Mouse (Mus musculus): Measurements from ENCODE around the gene Arhgap8. TPM values are rescaled to one million over a fixed set of nuclear protein-coding genes. Genes with fewer than 3 reads are reported as not detected.

Gene Arhgap8
- total RNA-seq (2015; ENCODE audit: low replicate concordance): not detected in 2 replicates
- not detected in 2 replicates for total RNA-seq (2017; ENCODE audit: low replicate concordance)

- no peak for ATAC-seq (replicated peaks; ENCODE audit: low FRiP score, poor library complexity, severe bottlenecking)
These were observed at the start of gene Arhgap8 for GRCm38 (mm10) chr15:84719791-84720190. Gene Arhgap8, plus strand, starts transcription at chr15:84720052.

- no peak for ATAC-seq (replicated peaks; ENCODE audit: low FRiP score, poor library complexity, severe bottlenecking)
These were observed 49.2 kb upstream of the Arhgap8 start for GRCm38 (mm10) chr15:84670657-84671055.

- ATAC-seq (replicated peaks; ENCODE audit: low FRiP score, poor library complexity, severe bottlenecking): no peak
These were observed 48.2 kb upstream of the Arhgap8 start for GRCm38 (mm10) chr15:84671401-84672307.

GRCm38 (mm10) chr15:84672308-84672615 lies 47.6 kb upstream of the Arhgap8 start:
- ATAC-seq (replicated peaks; ENCODE audit: low FRiP score, poor library complexity, severe bottlenecking): no peak

- no peak for ATAC-seq (replicated peaks; ENCODE audit: low FRiP score, poor library complexity, severe bottlenecking)
These were observed 47.2 kb upstream of the Arhgap8 start for GRCm38 (mm10) chr15:84672616-84673015.

GRCm38 (mm10) chr15:84674329-84675067 lies 45.4 kb upstream of the Arhgap8 start:
- ATAC-seq (replicated peaks; ENCODE audit: low FRiP score, poor library complexity, severe bottlenecking): no peak

- no peak for ATAC-seq (replicated peaks; ENCODE audit: low FRiP score, poor library complexity, severe bottlenecking)
These were observed 44.5 kb upstream of the Arhgap8 start for GRCm38 (mm10) chr15:84675317-84675716.

GRCm38 (mm10) chr15:84677943-84678342 lies 41.9 kb upstream of the Arhgap8 start:
- ATAC-seq (replicated peaks; ENCODE audit: low FRiP score, poor library complexity, severe bottlenecking): no peak

GRCm38 (mm10) chr15:84679090-84679489 lies 40.8 kb upstream of the Arhgap8 start:
- no peak for ATAC-seq (replicated peaks; ENCODE audit: low FRiP score, poor library complexity, severe bottlenecking)

- ATAC-seq (replicated peaks; ENCODE audit: low FRiP score, poor library complexity, severe bottlenecking): no peak
These were observed 40.1 kb upstream of the Arhgap8 start for GRCm38 (mm10) chr15:84679794-84680193.

- no peak for ATAC-seq (replicated peaks; ENCODE audit: low FRiP score, poor library complexity, severe bottlenecking)
These were observed 39.1 kb upstream of the Arhgap8 start for GRCm38 (mm10) chr15:84680545-84681454.

- ATAC-seq (replicated peaks; ENCODE audit: low FRiP score, poor library complexity, severe bottlenecking): no peak
These were observed 38.2 kb upstream of the Arhgap8 start for GRCm38 (mm10) chr15:84681455-84682193.

- no peak for ATAC-seq (replicated peaks; ENCODE audit: low FRiP score, poor library complexity, severe bottlenecking)
These were observed 37.6 kb upstream of the Arhgap8 start for GRCm38 (mm10) chr15:84682206-84682605.

- no peak for ATAC-seq (replicated peaks; ENCODE audit: low FRiP score, poor library complexity, severe bottlenecking)
These were observed 37.0 kb upstream of the Arhgap8 start for GRCm38 (mm10) chr15:84682821-84683220.

GRCm38 (mm10) chr15:84684520-84684919 lies 35.3 kb upstream of the Arhgap8 start:
- ATAC-seq (replicated peaks; ENCODE audit: low FRiP score, poor library complexity, severe bottlenecking): no peak

GRCm38 (mm10) chr15:84685417-84685816 lies 34.4 kb upstream of the Arhgap8 start:
- ATAC-seq (replicated peaks; ENCODE audit: low FRiP score, poor library complexity, severe bottlenecking): no peak

GRCm38 (mm10) chr15:84687904-84688303 lies 31.9 kb upstream of the Arhgap8 start:
- ATAC-seq (replicated peaks; ENCODE audit: low FRiP score, poor library complexity, severe bottlenecking): no peak

GRCm38 (mm10) chr15:84689356-84689755 lies 30.5 kb upstream of the Arhgap8 start:
- no peak for ATAC-seq (replicated peaks; ENCODE audit: low FRiP score, poor library complexity, severe bottlenecking)

GRCm38 (mm10) chr15:84691513-84691912 lies 28.3 kb upstream of the Arhgap8 start:
- no peak for ATAC-seq (replicated peaks; ENCODE audit: low FRiP score, poor library complexity, severe bottlenecking)

All from erythroid progenitor cell, adult 5-6 weeks (primary cell).